Mouse (Mus musculus) splenic B cell, adult 2 months (primary cell): ENCODE results near the gene Fbxl8.

Experiments used
- DNase-seq: peaks from one replicate; pipeline ENCODE4 v3.0.0-alpha.2; 2011; ENCODE audit warnings: low read depth, low spot score
- H3K27me3 ChIP-seq: 2 replicates; pipeline ENCODE4 v1.6.1; 2012; ENCODE audit warnings: mild to moderate bottlenecking, low read length, moderate library complexity, mixed read lengths; ENCODE audit not compliant: control insufficient read depth, poor library complexity, insufficient read depth, severe bottlenecking
- H3K36me3 ChIP-seq: 2 replicates; pipeline ENCODE4 v1.6.1; 2012; ENCODE audit warnings: mild to moderate bottlenecking, low read length, moderate library complexity, mixed read lengths; ENCODE audit not compliant: control insufficient read depth, poor library complexity, insufficient read depth, severe bottlenecking

Gene Fbxl8

GRCm38 (mm10) chr8:105252680-105253537 is 11.5 kb upstream of the Fbxl8 start:
- H3K27me3 ChIP-seq = no peaks in the 10 kb centered on the region
- peaks cover 2% of the 10 kb centered on the region; the same call in 1 of the 2 replicates for H3K36me3 ChIP-seq
- no peak for DNase-seq

DNA sequence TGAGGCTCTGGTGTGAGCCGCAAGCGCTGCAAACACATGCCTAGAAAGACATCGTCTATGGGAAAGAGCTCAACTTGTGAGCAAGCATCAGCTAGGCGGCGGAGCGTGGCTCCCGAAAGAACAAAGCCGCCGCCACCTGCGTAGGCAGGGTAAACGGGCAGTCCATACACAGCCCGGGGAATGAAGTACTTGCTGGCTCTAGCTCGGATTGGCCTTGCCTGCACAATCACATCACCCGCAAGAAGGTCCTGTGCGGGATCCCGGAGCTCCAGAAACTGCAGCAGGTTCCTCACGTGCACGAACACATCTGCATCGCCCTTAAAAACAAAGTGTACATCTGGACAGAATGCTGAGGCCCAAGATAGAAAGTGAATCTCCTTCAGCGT is 10.7 kb upstream of the Fbxl8 start:
- no peaks in the 10 kb centered on the region; the same call in 1 of the 2 replicates for H3K36me3 ChIP-seq
- DNase-seq = no peak
- no peaks in the 10 kb centered on the region for H3K27me3 ChIP-seq

DNA sequence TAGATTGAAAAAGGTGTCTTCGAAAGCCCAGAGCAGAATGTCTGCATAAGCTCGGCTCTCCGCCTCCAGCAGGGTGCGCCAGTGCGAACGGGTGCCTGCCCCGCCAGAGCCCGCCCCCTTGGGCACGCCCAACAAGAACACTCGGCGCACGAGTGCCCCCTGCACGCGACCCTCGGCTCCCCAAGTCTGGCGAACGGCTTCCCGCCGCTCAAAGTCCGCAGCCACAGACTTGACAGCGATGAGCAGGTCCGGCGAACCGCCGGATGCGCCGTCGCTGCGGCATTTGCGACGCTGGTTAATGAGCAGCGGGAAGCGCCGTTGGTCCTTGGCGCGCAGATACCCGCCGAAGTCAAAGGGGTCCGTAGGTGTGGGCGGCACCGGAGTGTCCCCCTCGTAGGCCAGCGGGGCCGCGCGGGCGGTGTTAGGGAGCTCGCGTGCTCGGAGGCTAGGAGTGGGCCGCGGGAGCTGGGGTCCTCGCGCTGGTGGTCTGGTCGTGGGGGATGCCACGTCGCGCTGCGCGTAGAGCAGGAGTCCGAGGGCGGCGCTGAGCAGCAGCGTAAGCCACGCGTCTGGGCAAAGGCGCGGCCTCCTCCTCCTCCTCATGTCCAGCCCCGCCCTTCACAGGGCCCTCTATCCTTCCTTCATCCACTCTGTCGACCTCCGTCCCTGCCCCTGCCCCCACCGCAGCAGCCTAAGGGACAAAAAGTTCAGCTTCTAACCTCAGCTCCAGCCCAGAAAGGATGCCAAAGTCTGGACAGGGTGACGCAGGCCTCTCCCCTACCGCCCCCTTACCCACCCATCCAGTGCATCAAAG is 10.1 kb upstream of the Fbxl8 start:
- Histone ChIP-seq H3K27me3 (no peaks in the 10 kb centered on the region), H3K36me3 (no peaks in the 10 kb centered on the region; the same call in 1 of the 2 replicates)
- DNase-seq = peak; percentile 90

- DNase-seq = peak; percentile 35
- Histone ChIP-seq H3K27me3 (no peaks in the 10 kb centered on the region), H3K36me3 (no peaks in the 10 kb centered on the region; the same call in 1 of the 2 replicates)
These were observed 9.5 kb upstream of the Fbxl8 start, which contains the start of gene B3gnt9 for GRCm38 (mm10) chr8:105254966-105255350. Gene B3gnt9 (minus strand): TSS chr8:105255153.

DNA sequence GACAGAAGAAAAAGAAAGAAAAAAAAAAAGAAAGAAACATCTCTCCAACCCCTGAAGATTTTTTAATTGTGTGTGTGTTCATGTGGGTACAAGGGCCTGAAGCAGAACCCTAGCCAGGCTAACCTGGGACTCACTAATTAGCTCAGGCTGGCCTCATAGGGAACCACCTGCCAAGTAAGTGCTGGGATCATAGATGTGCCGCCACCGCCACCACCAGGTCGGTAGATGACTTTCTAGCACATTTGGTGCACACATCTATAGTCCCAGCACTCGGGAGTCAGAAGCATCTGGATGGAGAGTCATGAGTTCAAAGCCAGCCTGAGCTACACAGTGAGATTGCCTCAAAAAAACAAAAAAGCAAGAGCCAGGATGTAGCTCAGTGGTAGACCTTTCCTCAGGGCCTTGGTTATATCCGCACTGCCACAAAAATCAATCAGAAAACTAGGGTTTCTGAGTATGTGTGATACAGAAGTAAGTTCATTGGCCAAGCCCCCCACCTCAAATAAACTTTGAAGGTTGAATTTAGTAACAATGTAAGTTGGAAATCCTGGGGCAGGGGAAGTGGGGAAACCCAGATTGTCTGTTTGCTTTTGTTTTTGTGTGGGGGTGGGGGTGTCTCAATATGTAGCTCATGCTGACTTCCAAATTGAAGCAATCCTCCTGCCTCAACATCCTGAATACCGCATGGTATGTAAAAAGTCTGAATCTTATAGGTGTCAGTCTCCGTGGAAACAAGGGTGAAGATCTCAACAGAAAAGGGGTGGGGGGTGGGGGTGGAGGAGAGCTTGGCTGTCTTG is 6.9 kb upstream of the Fbxl8 start:
- H3K36me3 ChIP-seq = no peaks in the 10 kb centered on the region
- no peaks in the 10 kb centered on the region for H3K27me3 ChIP-seq
- no peak for DNase-seq

- H3K36me3 ChIP-seq = no peaks in the 10 kb centered on the region
- DNase-seq = no peak
- H3K27me3 ChIP-seq = no peaks in the 10 kb centered on the region
These were observed 5.3 kb upstream of the Fbxl8 start for GRCm38 (mm10) chr8:105258911-105259720.

DNA sequence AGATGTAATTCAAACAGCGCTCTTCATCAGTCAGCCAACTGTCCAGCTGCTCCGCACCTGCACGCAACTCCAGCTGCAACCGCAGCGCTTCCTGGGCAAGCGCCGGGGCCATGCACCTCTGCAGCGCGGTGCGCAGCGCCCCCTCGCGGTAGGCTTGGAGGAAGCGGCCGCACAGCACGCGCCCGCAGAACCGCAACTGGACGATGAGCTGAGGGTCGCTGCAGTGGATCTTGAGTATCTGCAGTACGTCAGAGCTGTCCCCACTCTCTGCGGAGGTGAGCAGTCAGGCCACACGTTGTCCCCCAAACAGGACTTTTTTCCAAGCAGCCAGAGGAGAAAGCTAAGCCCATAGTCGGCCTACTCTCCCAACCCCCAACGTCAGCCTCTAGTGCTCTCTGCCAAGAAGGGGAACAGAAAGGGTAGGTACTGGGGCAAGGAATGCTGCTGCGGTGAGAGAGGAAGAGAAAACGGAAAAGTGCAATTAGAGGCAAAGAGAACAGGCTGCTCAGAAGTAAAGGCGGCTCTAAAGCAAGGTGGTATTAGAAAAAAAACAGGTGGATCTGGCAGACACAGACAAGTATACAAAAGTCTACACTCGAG is 4.6 kb upstream of the Fbxl8 start:
- DNase-seq = peak; percentile 84
- Histone ChIP-seq H3K27me3 (no peaks in the 10 kb centered on the region), H3K36me3 (no peaks in the 10 kb centered on the region)

- Histone ChIP-seq H3K27me3 (no peaks in the 10 kb centered on the region), H3K36me3 (no peaks in the 10 kb centered on the region)
- DNase-seq = no peak
These were observed 3.9 kb upstream of the Fbxl8 start for GRCm38 (mm10) chr8:105260371-105261099.

- no peaks in the 10 kb centered on the region for H3K27me3 ChIP-seq
- no peak for DNase-seq
- no peaks in the 10 kb centered on the region for H3K36me3 ChIP-seq
These were observed 3.0 kb upstream of the Fbxl8 start for GRCm38 (mm10) chr8:105261326-105261980.

DNA sequence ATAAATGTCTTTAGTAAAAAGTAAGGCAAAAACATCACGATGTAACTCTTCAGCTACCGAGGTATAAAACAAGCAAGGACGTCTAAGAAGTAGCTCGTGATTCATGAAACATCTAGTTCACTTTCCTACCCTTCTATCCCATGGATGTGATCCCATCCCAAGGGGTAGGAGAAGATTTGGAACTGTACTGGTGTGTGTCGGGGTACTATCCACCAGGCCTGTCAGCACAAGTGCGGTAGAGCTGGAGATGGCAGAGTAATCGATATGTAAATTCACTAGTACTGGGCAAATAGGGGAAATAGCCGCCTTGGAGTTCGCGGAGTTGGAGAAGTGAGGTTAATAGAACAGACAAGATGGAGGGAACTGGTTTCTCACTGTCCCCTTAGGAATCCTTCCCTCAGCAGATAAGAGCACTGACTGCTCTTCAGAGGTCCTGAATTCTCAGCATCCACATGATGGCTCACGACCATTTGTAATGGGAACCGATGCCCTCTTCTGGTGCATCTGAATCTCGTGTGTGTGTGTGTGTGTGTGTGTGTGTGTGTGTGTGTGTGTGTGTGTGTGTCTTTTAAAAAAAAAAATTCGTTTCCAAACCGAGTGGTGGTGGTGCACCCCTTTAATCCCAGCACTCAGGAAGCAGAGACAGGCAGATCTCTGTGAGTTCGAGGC is 1.1 kb upstream of the Fbxl8 start:
- Histone ChIP-seq H3K36me3 (no peaks in the 10 kb centered on the region), H3K27me3 (no peaks in the 10 kb centered on the region)
- DNase-seq = no peak

DNA sequence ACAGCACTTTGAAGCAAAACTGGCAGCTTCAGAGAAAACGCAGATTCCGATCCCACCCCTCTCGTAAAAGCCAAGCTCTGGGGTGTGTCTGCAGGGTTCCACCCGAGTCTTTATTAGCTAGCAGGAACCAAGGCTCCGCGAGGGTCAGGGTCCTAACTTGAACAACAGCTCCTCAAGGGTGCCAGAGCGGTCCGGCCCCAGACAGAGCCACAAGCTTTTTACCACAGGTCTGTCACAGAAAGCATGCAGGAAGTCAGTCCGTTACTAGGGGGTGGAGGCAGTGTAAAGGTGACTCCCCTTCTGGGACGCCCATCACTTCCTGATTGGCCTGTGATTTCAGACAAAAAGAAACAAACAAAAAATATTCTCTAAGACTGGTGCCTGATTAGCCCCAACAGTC is 680 bp downstream of the Fbxl8 start:
- no peaks in the 10 kb centered on the region for H3K27me3 ChIP-seq
- no peaks in the 10 kb centered on the region for H3K36me3 ChIP-seq
- DNase-seq = peak; percentile 76

DNA sequence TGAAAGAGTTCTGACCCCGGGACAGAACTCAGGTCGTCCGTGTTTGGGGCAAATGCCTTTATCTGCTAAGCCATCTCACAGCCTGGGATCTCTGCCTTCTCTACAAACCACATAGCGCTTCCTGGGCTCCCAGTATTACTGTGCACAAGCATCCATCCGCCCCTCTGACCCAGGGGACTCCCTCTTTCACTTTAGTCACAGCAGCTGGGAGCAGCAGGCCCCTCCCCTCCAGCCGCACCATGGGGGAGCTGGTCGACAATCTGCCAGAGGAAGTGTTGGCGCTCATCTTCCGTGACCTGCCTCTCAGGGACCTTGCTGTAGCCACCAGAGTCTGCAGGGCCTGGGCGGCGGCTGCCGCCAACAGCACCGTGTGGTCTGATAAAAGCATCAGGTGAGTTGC is 2.3 kb downstream of the Fbxl8 start:
- Histone ChIP-seq H3K27me3 (no peaks in the 10 kb centered on the region), H3K36me3 (no peaks in the 10 kb centered on the region)
- peak; percentile 78 for DNase-seq
